Mouse (Mus musculus): ENCODE measurements around the gene Tex264.
A peak's percentile ranks its signal among the peaks of the same experiment; 100 is the strongest.
"Not testable (repeated sequence)": the region's sequence is repeated elsewhere in the genome, so short reads cannot be mapped to it uniquely, and the experiment has no call there.

Tex264 gene

GRCm38 (mm10) chr9:106659935-106660334 is 25.8 kb downstream of the Tex264 start:
- DNase-seq: no peak

GRCm38 (mm10) chr9:106659441-106659840 is 26.3 kb downstream of the Tex264 start:
- no peak for DNase-seq

GRCm38 (mm10) chr9:106657592-106657991 is 28.1 kb downstream of the Tex264 start:
- DNase-seq: no peak

DNA sequence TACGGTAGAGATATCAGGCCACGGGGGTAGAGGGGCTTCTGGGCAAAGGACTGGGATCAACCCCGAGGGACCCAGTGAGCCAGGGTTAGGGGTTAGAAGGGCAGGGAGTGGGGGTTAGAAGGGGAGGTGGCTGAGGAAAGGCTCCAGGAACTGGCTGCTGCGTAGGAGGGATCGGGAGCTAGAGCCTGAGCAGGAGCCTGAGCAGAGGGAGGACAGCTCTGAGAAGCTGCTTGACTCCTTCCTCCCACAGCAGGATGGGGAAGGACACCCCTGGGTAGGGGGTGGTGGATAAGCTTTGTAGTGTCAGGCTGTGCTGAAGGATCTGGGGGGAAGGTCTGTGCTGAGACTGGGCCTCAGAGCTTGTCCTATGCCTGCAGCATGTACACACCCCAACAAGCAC is 28.9 kb downstream of the Tex264 start:
- no peak for DNase-seq

DNA sequence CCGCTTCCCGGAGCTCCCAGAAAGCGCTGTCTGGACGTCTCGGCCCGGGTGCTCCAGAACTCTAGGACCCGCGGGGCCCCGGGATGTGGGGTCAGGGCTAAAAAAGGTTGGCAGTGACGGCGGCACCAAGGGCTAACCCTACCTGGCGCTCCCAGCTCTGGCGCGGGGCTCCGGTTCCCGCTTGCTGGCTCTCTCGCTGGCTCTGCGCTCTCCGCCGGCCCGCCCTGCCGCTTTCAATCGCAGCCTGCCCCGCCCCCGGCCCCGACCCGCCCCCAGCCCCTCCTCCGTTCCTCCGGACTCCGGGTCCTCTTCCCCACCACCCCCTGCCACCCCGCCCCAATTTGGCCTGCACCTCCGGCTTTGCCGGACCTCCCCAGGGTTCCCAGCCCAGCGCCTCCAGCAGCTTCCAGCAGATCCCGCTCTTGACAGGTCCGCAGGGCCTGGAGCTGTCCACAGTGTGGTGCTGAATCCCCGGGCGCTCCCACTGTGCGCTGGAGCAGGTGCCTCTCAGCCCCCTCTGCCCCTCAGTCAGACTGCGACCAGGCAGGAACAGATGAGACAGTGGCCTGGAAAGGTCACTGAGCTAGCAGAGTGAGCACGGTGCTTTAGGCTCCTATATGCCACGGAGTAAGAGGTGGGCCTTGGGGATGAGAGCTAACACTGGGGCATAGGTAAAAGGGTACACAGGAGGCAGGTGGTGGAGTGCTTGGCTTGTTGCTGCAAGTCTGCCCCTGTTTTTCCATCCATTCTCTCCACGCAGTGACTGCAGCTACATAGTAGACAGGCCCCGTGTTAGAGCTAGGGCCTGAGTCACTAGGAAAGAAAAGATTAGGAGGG is 29.6 kb downstream of the Tex264 start, which contains the start of gene Grm2:
Gene Grm2, minus strand, starts transcription at position 199 of the 837 bp plus-strand sequence.
- DNase-seq: no peak

DNA sequence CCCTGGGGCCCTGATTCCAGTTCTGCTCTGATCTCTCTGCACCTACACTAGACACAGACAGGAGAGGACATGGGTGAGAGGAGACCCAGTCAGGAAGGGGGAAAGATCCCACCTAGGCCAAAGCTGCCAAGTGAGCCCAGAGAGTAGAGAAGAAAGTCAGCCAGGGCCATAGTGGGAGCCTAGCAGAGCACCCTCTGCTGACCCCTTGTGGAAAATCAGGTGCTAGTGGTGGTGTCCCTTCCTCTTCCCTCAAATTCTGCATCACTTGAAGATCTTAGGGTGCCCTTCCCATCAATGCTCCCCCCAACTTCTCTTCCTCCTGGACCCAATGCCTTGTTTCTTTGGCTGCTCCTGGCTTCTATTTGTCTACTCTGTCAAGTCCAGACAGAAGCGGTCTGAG is 33.0 kb downstream of the Tex264 start:
- DNase-seq: no peak

DNA sequence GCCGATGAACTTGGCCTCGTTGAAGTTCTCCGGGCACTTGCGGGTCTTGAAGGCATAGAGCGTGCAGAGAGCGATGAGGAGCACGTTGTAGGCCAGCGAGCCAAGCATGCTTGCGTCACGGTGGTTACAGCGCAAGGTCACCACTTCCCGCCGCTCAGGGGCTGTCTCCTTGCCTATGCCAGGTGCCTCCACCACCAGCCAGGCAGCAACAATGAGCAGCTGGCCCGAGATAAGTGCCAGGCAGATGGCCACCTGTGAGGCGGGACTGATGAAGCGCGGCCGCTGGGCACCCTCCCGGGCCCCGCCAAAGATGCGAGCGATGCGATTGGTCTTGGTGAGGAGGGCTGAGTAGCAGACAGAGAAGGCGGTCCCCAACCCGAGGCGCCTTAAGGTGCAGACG is 38.5 kb downstream of the Tex264 start:
- no peak for DNase-seq

- no peak for DNase-seq
Measured at GRCm38 (mm10) chr9:106645684-106646271, 39.9 kb downstream of the Tex264 start.

GRCm38 (mm10) chr9:106643787-106644186 is 41.9 kb downstream of the Tex264 start:
- DNase-seq: no peak

- DNase-seq: peak; percentile 76
Measured at GRCm38 (mm10) chr9:106643128-106643527, 42.6 kb downstream of the Tex264 start.

DNA sequence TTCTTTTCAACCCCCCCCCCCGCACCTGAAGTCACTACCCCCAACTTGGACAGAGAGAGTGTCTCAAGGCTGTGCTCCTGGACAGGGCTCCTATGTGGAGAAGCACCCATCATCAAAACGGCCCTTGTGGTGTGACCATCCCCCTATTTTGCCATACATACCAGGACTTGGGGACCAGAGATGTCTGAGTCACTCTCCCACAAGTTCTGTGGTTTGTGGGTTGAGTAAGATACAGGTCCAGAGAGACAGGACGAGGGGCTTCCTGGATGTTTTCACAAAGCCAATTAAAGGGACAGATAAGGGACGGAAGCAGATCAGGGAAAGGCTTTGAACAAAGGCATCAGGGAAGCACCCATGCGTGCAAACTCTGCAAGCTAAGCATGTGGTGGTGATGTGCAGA is 44.4 kb downstream of the Tex264 start:
- DNase-seq: no peak

GRCm38 (mm10) chr9:106638154-106638553 is 47.6 kb downstream of the Tex264 start:
- no peak for DNase-seq

DNA sequence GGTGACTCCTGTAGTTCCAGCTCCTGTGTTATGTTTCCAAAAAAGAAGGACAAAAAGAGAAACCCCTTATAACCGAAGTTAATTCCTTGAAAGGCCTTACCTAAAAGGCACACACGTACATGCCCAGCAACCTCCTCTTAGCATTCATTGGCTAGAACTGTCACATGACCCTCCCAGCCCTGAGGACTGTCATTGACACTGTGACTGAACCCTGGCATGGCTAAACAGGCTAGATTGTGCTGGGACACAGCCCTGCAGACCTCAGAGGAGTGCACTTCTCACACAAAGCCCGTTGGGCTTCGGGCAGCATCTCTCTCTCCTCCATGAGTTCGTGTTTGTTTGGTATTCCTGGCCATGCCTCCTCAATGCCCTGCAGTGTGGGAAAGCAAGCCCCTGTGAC is 53.5 kb downstream of the Tex264 start:
- DNase-seq: no peak

DNA sequence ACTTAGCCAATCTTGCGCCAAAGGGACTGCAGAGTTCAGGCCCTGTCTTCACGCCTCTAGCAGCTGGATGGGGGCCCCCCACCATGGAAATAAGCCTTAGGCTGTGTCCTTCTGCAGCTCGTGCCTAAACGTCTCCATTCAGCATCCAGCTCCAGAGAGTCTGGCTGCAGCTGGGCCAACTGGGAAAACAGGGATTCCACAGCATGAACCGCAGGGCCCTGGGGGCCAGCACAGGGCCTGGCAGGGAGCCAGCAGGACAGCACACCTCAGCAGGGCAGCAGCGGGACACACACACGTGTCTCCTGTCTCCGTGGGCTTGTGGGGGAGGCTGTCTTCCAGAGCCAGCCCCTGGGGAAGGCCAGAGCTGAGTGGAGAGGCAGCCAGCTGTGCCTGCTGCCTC is 57.9 kb downstream of the Tex264 start:
- not testable (repeated sequence) for DNase-seq

DNA sequence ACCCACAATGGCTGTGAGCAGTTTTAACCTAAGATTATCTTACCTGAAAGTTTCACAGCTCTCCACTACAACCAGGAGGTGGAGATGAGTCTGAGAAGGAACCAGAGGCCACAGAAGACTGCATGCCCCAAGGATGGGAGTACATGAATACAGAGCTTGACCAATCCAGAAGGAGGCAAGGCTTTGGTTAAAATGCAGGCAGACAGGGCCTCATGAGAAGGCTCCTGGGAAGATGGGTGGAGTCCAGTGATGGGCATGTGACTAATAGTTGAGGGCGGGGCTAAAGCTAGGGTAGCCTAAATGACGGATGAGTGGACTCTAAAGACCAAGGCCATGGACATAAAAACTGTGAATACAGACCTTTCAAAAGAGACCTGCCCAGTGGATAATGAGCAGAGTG is 59.4 kb downstream of the Tex264 start, which contains the start of gene Iqcf6:
Gene Iqcf6, plus strand, starts transcription at position 301 of the 400 bp plus-strand sequence.
- DNase-seq: no peak

- no peak for DNase-seq
Measured at GRCm38 (mm10) chr9:106617496-106617895, 68.2 kb downstream of the Tex264 start.

- no peak for DNase-seq
Measured at GRCm38 (mm10) chr9:106616306-106616705, 69.4 kb downstream of the Tex264 start.

DNA sequence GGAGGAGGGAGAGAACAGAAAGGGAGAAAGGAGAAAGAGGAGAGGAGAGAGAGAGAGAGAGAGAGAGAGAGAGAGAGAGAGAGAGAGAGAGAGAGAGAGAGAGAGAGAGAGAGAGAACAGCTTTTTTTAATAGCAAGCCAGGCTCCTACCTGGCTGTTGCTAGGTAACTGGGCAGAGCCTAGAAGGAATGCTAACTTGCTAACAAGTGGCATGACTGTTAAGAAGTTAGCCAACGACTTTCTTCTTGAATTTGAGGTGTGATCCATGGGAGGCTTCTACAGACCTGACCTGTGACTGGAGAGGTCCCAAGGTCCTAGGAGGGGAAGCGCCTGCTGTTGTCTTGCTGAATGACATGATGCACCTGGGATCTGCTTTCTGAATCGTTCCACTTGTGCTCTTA is 71.1 kb downstream of the Tex264 start:
- no peak for DNase-seq

DNA sequence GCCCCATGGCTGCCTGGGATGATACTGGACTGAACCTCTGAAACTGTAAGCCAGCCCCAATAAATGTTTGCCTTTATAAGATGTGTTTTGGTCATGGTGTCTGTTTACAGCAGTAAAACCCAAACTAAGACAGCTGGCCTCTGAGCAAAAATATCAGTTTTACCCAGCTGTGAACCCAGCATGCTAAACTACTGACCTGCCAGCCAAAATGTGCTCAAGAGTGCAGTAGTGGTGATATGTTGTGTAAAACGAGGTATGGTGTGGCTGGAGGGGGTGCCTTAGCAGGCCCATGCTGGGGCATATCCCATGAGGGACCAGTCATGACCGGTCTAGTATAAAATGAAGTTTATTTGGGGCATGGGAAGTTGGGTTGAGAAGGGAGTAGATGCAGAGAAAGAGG is 71.8 kb downstream of the Tex264 start:
- DNase-seq: no peak

GRCm38 (mm10) chr9:106610727-106611126 is 75.0 kb downstream of the Tex264 start:
- DNase-seq: no peak
